Mouse (Mus musculus): Measurements from ENCODE around the gene Lasp1.

Lasp1 gene

GRCm38 (mm10) chr11:97874396-97874795 is 75.6 kb downstream of the Lasp1 start:
- DNase-seq (ENCODE audit: low read depth, low spot score): no peak

- no peak for DNase-seq (ENCODE audit: low read depth, low spot score)
Measured at GRCm38 (mm10) chr11:97877341-97877740, 78.5 kb downstream of the Lasp1 start.

GRCm38 (mm10) chr11:97880362-97880761 is 81.6 kb downstream of the Lasp1 start:
- DNase-seq (ENCODE audit: low read depth, low spot score): no peak

GRCm38 (mm10) chr11:97883542-97883917 is 84.7 kb downstream of the Lasp1 start:
- peak; percentile 90 for DNase-seq (ENCODE audit: low read depth, low spot score)

- DNase-seq (ENCODE audit: low read depth, low spot score): peak; percentile 99
Measured at GRCm38 (mm10) chr11:97883918-97884600, 85.3 kb downstream of the Lasp1 start, which contains the start of gene Fbxo47. TSS of gene Fbxo47 (minus strand) at chr11:97884154.

- DNase-seq (ENCODE audit: low read depth, low spot score): no peak
Measured at GRCm38 (mm10) chr11:97884601-97885185, 85.9 kb downstream of the Lasp1 start.

- DNase-seq (ENCODE audit: low read depth, low spot score): no peak
Measured at GRCm38 (mm10) chr11:97885296-97885915, 86.6 kb downstream of the Lasp1 start.
